21 mouse cellular contexts compared by ENCODE assay signal in genomic region chr7:3569725-3570124, GRCm38 (mm10). TPM values are rescaled to one million over a fixed set of nuclear protein-coding genes. Genes with fewer than 3 reads are reported as not detected.
DNase-seq lines count a peak whose midpoint lies in the region; ATAC-seq and TF ChIP-seq lines count a peak whose summit lies in the region.
"Had no signal": no experiment of that assay in that cellular context is flagged by ENCODE, and none has a peak within 500 bp of the region (broad histone marks: within the 10 kb centered on the region; RNA-seq: fewer than 3 reads in every experiment).

No protein-coding gene starts in this region.

- H3K79me2 ChIP-seq in CH12.LX (replicated peaks; ENCODE audit: control insufficient read depth, extremely low read depth, insufficient read depth, poor library complexity, severe bottlenecking), result no peaks in the 10 kb centered on the region

- no peak overlapping the region for H3K27ac ChIP-seq in layer of hippocampus, adult 2 months
- H3K27ac ChIP-seq in CH12.LX (ENCODE audit: insufficient read depth, low read depth), result no peak overlapping the region
- H3K27ac ChIP-seq: embryonic facial prominence, embryonic 10.5 days; forebrain, embryonic 13.5 days; heart, embryonic 13.5 days; hindbrain, embryonic 12.5 days; hindbrain, postnatal 0 days had no signal

- no peak overlapping the region for H3K9ac ChIP-seq in CH12.LX (ENCODE audit: insufficient read depth, low read depth)
- H3K9ac ChIP-seq: forebrain, embryonic 13.5 days; forebrain, postnatal 0 days; heart, embryonic 13.5 days; hindbrain, embryonic 12.5 days had no signal

- dilution Hi-C loops in CH12.LX (cut with MboI; ENCODE audit: extremely low pct_ligation_motif_present, extremely low pct_unique_long_range_greater_than_20kb, low sequenced_read_pairs), result no loop called here

- no peaks in the 10 kb centered on the region for H3K27me3 ChIP-seq in CH12.LX (replicated peaks)
- H3K27me3 ChIP-seq: forebrain, embryonic 13.5 days; heart, embryonic 13.5 days; hindbrain, embryonic 12.5 days had no signal

- in situ Hi-C loops in CH12.LX (cut with MboI; ENCODE audit: low pct_ligation_motif_present, low pct_unique_long_range_greater_than_20kb, low sequenced_read_pairs), result no loop called here

- no peaks in the 10 kb centered on the region for H3K36me3 ChIP-seq in CH12.LX (replicated peaks in 1 of 2; ENCODE audit: control insufficient read depth in 1 of 2, insufficient read depth in 1 of 2, low read length in 1 of 2)
- H3K36me3 ChIP-seq: embryonic facial prominence, embryonic 10.5 days; heart, embryonic 13.5 days; hindbrain, embryonic 12.5 days had no signal

- no peak; the same call in 1 of the 2 replicates for TF ChIP-seq RAD21 in CH12.LX (IDR thresholded peaks at IDR 0.05; ENCODE audit: low read depth, low read length)

- 0 out of 2 replicates have a peak, but pooled peaks have one; percentile 37 for ATAC-seq in megakaryocyte progenitor cell, adult 5-6 weeks (replicated peaks; ENCODE audit: poor library complexity)
- ATAC-seq: forebrain, embryonic 13.5 days; forebrain, postnatal 0 days; hindbrain, postnatal 0 days had no signal

- H3K9me3 ChIP-seq in CH12.LX (replicated peaks; ENCODE audit: low read length), result no peaks in the 10 kb centered on the region
- H3K9me3 ChIP-seq: embryonic facial prominence, embryonic 10.5 days; forebrain, embryonic 13.5 days; heart, embryonic 13.5 days; hindbrain, embryonic 12.5 days had no signal

- no peak overlapping the region for H3K4me3 ChIP-seq in layer of hippocampus, adult 2 months
- no peak overlapping the region for H3K4me3 ChIP-seq in CH12.LX (replicated peaks in 1 of 3; ENCODE audit: low read depth in 2 of 3, low read length in 2 of 3, poor library complexity in 1 of 3)
- H3K4me3 ChIP-seq: embryonic facial prominence, embryonic 10.5 days; forebrain, embryonic 13.5 days; heart, embryonic 13.5 days; hindbrain, embryonic 12.5 days had no signal

- H3K4me1 ChIP-seq in CH12.LX (ENCODE audit: control insufficient read depth in 1 of 2, insufficient read depth in 2 of 2), result peaks cover 0 to 29% of the 10 kb centered on the region in 2 experiments; a peak in 2 of 4 replicates
- H3K4me1 ChIP-seq: embryonic facial prominence, embryonic 10.5 days; forebrain, embryonic 13.5 days; heart, embryonic 13.5 days; hindbrain, embryonic 12.5 days had no signal

- TF ChIP-seq EP300 in CH12.LX (IDR thresholded peaks at IDR 0.05; ENCODE audit: low read length), result no peak

- TF ChIP-seq CTCF in layer of hippocampus, adult 2 months (conservative IDR thresholded peaks at IDR 0.05), result peak; percentile 50
- peak in 1 of 2 experiments; percentile 38; a peak in 3 of 4 replicates for TF ChIP-seq CTCF in CH12.LX (conservative IDR thresholded peaks at IDR 0.05 in 1 of 2, IDR thresholded peaks at IDR 0.05 in 1 of 2; ENCODE audit: low read depth in 2 of 2, low read length in 2 of 2)

- TF ChIP-seq POLR2A in CH12.LX (IDR thresholded peaks at IDR 0.05; ENCODE audit: low read depth, low read length), result no peak

- no peak overlapping the region for H3K4me2 ChIP-seq in CH12.LX (ENCODE audit: insufficient read depth, low read depth, poor library complexity, severe bottlenecking)
- H3K4me2 ChIP-seq: forebrain, embryonic 13.5 days; heart, embryonic 13.5 days; hindbrain, embryonic 12.5 days had no signal

- no peak for DNase-seq in layer of hippocampus, adult 2 months (ENCODE audit: low spot score in 2 of 2)
- DNase-seq in layer of hippocampus, postnatal 25 days (ENCODE audit: extremely low spot score in 1 of 2, low spot score in 1 of 2), result no peak
- no peak for DNase-seq in CH12.LX (ENCODE audit: extremely low read depth)
- peak; percentile 38 for DNase-seq in NIH3T3 (ENCODE audit: low read depth)
- DNase-seq in right cerebral cortex, postnatal 36 days (ENCODE audit: low spot score in 2 of 2), result no peak
- no peak for DNase-seq in gastrocnemius, postnatal 10 days
- DNase-seq in adrenal gland, postnatal 25 days, result no peak
- DNase-seq: adrenal gland, postnatal 10 days; cerebellum, adult 2 months; cerebellum, postnatal 10 days; forebrain, postnatal 0 days; gastrocnemius, postnatal 25 days; heart, postnatal 4 days had no signal

TF ChIP-seq in CH12.LX, 34 proteins besides CTCF, POLR2A, EP300 and RAD21:
- no peak for TF ChIP-seq SIN3A (IDR thresholded peaks at IDR 0.05; ENCODE audit: low read length)
- 0 out of 2 replicates have a peak, but pooled peaks have one; percentile 20 for TF ChIP-seq ZNF384 (IDR thresholded peaks at IDR 0.05; ENCODE audit: low read depth, low read length)
- TF ChIP-seq USF2 (conservative IDR thresholded peaks at IDR 0.05; ENCODE audit: low read depth, low read length), result no peak
- peak; percentile 17; the same call in 1 of the 2 replicates for TF ChIP-seq SMC3 (IDR thresholded peaks at IDR 0.05; ENCODE audit: low read depth, low read length)
- no peak for TF ChIP-seq UBTF (IDR thresholded peaks at IDR 0.05; ENCODE audit: low read depth, low read length)
- no peak for TF ChIP-seq ZMIZ1 (IDR thresholded peaks at IDR 0.05; ENCODE audit: low read depth, low read length)

RNA-seq across cellular contexts. Expression of gene Oscar, which starts 46.2 kb away (rescaled TPM):
- total RNA-seq in layer of hippocampus, adult 2 months (2021), result 1 to 10 TPM in 1 of 2 experiments, under 1 TPM in 1; 0.56 to 1.5 TPM
- total RNA-seq in layer of hippocampus, postnatal 25 days (2021), result under 1 TPM; 0.54 to 0.99 TPM
- total RNA-seq in CH12.LX (2012; rRNA removed) (not detected in 2 replicates), CH12.LX (2014; rRNA removed) (not detected in 2 replicates)
- 0.39 and 0.45 TPM in 2 replicates for polyA plus RNA-seq in CH12.LX (2012; ENCODE audit: insufficient read length, low read depth)
- 0.22 TPM in 1 of 2 replicates, not detected in the other for total RNA-seq in megakaryocyte progenitor cell, adult 5-6 weeks (2015)
- not detected in 2 replicates for total RNA-seq in megakaryocyte progenitor cell, adult 5-6 weeks (2017)
- total RNA-seq in gastrocnemius, postnatal 10 days (2021), result 1 to 10 TPM in 1 of 2 experiments, not detected in 1; 1.0 TPM
- total RNA-seq in adrenal gland, postnatal 25 days (2021), result 0.39 TPM in 1 of 2 replicates, not detected in the other
- total RNA-seq: gastrocnemius, adult 18-20 months; granulocyte monocyte progenitor cell, adult 5-6 weeks had no signal
- polyA plus RNA-seq: embryonic facial prominence, embryonic 10.5 days; heart, embryonic 13.5 days had no signal

RNA-seq across cellular contexts. Expression of gene Ndufa3, which starts 47.4 kb away (rescaled TPM):
- 100 to 1,000 TPM; 537 to 571 TPM for total RNA-seq in layer of hippocampus, adult 2 months (2021)
- 100 to 1,000 TPM; 576 to 686 TPM for total RNA-seq in layer of hippocampus, postnatal 25 days (2021)
- 261 and 292 TPM in 2 replicates for total RNA-seq in CH12.LX (2012; rRNA removed)
- 50.6 and 58.9 TPM in 2 replicates for total RNA-seq in CH12.LX (2014; rRNA removed)
- 297 and 307 TPM in 2 replicates for polyA plus RNA-seq in CH12.LX (2012; ENCODE audit: insufficient read length, low read depth)
- total RNA-seq in megakaryocyte progenitor cell, adult 5-6 weeks (2015), result 273 and 300 TPM in 2 replicates
- total RNA-seq in megakaryocyte progenitor cell, adult 5-6 weeks (2017), result 219 and 232 TPM in 2 replicates
- 100 to 1,000 TPM; 680 to 749 TPM for total RNA-seq in gastrocnemius, postnatal 10 days (2021)
- total RNA-seq in adrenal gland, postnatal 25 days (2021), result 484 and 641 TPM in 2 replicates
